10 mouse cellular contexts compared by ENCODE assay signal in genomic region chr7:75594801-75595200, GRCm38 (mm10).
DNase-seq lines count a peak whose midpoint lies in the region; ATAC-seq and TF ChIP-seq lines count a peak whose summit lies in the region.
"Had no signal": no experiment of that assay in that cellular context is flagged by ENCODE, and none has a peak within 500 bp of the region (broad histone marks: within the 10 kb centered on the region; RNA-seq: fewer than 3 reads in every experiment).

No protein-coding gene starts in this region.

- peak; percentile 85 for ATAC-seq in liver, embryonic 13.5 days (ENCODE audit: low read depth)

- intact Hi-C loops in left cerebral cortex, postnatal 4 days (cut with DNase I) = no loop called here
- intact Hi-C loops in left cerebral cortex, postnatal 36 days (cut with DNase I) = no loop called here

- no peaks in the 10 kb centered on the region for H3K9me3 ChIP-seq in erythroblast, embryonic 14.5 days (ENCODE audit: control insufficient read depth, low read length)
- H3K9me3 ChIP-seq in liver, embryonic 13.5 days (replicated peaks) = no peaks in the 10 kb centered on the region
- H3K9me3 ChIP-seq: hindbrain, embryonic 15.5 days; limb, embryonic 15.5 days; neural tube, embryonic 12.5 days had no signal

- peaks cover 11% of the 10 kb centered on the region for H3K36me3 ChIP-seq in erythroblast, embryonic 14.5 days (ENCODE audit: control insufficient read depth)
- H3K36me3 ChIP-seq in liver, embryonic 13.5 days = peaks cover 7% of the 10 kb centered on the region; the same call in 1 of the 2 replicates
- peaks cover 6% of the 10 kb centered on the region for H3K36me3 ChIP-seq in myocyte (ENCODE audit: control insufficient read depth, insufficient read depth)
- H3K36me3 ChIP-seq: hindbrain, embryonic 15.5 days; neural tube, embryonic 12.5 days had no signal

- peaks cover 55% of the 10 kb centered on the region for H3K79me2 ChIP-seq in myocyte (ENCODE audit: control insufficient read depth, insufficient read depth)

- H3K27ac ChIP-seq in liver, embryonic 13.5 days = 0 out of 2 replicates have a peak overlapping the region, but pooled peaks have one; percentile 30
- H3K27ac ChIP-seq: hindbrain, embryonic 15.5 days; limb, embryonic 15.5 days; neural tube, embryonic 12.5 days had no signal

- H3K27me3 ChIP-seq in erythroblast, embryonic 14.5 days (ENCODE audit: control insufficient read depth) = no peaks in the 10 kb centered on the region
- no peaks in the 10 kb centered on the region for H3K27me3 ChIP-seq in liver, embryonic 13.5 days
- no peaks in the 10 kb centered on the region for H3K27me3 ChIP-seq in myocyte (ENCODE audit: control insufficient read depth, insufficient read depth, insufficient read length)
- H3K27me3 ChIP-seq: hindbrain, embryonic 15.5 days; limb, embryonic 15.5 days; neural tube, embryonic 12.5 days had no signal

- DNase-seq in left cerebral cortex, postnatal 4 days = peak; percentile 19
- no peak for DNase-seq in left cerebral cortex, postnatal 36 days (ENCODE audit: low spot score in 2 of 2)
- DNase-seq in liver, embryonic 13.5 days = peak; percentile 67
- no peak for DNase-seq in frontal cortex, postnatal 10 days (ENCODE audit: low spot score in 2 of 2)
- DNase-seq in layer of hippocampus, postnatal 10 days (ENCODE audit: low spot score in 2 of 2) = no peak

- 17% methylated on average over 5 of the region's 5 CpGs for WGBS in liver, embryonic 13.5 days (ENCODE audit: insufficient replicate concordance)

- peak overlapping the region; percentile 28; the same call in 1 of the 2 replicates for H3K4me2 ChIP-seq in liver, embryonic 13.5 days
- H3K4me2 ChIP-seq in myocyte (ENCODE audit: low read depth) = peak overlapping the region; percentile 75
- H3K4me2 ChIP-seq: hindbrain, embryonic 15.5 days; limb, embryonic 15.5 days; neural tube, embryonic 12.5 days had no signal

- H3K9ac ChIP-seq in liver, embryonic 13.5 days = no peak overlapping the region
- H3K9ac ChIP-seq: hindbrain, embryonic 15.5 days; limb, embryonic 15.5 days; neural tube, embryonic 12.5 days had no signal

- H3ac ChIP-seq in myocyte (ENCODE audit: control insufficient read depth, insufficient read length) = no peak overlapping the region

- peak overlapping the region; percentile 16 for H3K4me3 ChIP-seq in erythroblast, embryonic 14.5 days (replicated peaks)
- H3K4me3 ChIP-seq in liver, embryonic 13.5 days (replicated peaks) = no peak overlapping the region
- H3K4me3 ChIP-seq in myocyte = no peak overlapping the region
- H3K4me3 ChIP-seq: hindbrain, embryonic 15.5 days; limb, embryonic 15.5 days; neural tube, embryonic 12.5 days had no signal

- peaks cover 71% of the 10 kb centered on the region for H3K4me1 ChIP-seq in erythroblast, embryonic 14.5 days (ENCODE audit: control insufficient read depth)
- H3K4me1 ChIP-seq in liver, embryonic 13.5 days (replicated peaks) = peaks cover 65% of the 10 kb centered on the region
- H3K4me1 ChIP-seq: hindbrain, embryonic 15.5 days; neural tube, embryonic 12.5 days had no signal

- TF ChIP-seq POLR2A in myocyte (IDR thresholded peaks at IDR 0.05; ENCODE audit: insufficient read length, low read depth) = no peak

TF ChIP-seq in myocyte, 11 proteins besides CTCF, POLR2A, EP300 and RAD21:
- peak; percentile 39 for TF ChIP-seq USF1 (IDR thresholded peaks at IDR 0.05; ENCODE audit: low read depth)
- TF ChIP-seq MYOD1 (IDR thresholded peaks at IDR 0.05; ENCODE audit: control insufficient read depth in 1 of 3, insufficient read length in 2 of 3, low read depth in 2 of 3) = no peak

Comparison
In these comparisons a context has a peak if more than half of its experiments do, and no peak if none do; other contexts are left out.
1. DNase-seq: peak in left cerebral cortex, postnatal 4 days (single experiment) and liver, embryonic 13.5 days (single experiment); none in left cerebral cortex, postnatal 36 days (0 of 2), frontal cortex, postnatal 10 days (0 of 2) and layer of hippocampus, postnatal 10 days (0 of 2).